Mouse (Mus musculus) adrenal gland, postnatal 4 days (tissue): ENCODE data around the gene Ehbp1l1. TPM values are rescaled to one million over a fixed set of nuclear protein-coding genes. Genes with fewer than 3 reads are reported as not detected.

Experiments used
- DNase-seq, 2 experiments: peaks; one replicate each; pipeline ENCODE4 v3.0.0; 2021 to 2022; ENCODE audit warnings: low spot score in 2 of 2, mixed read lengths in 2 of 2
- total RNA-seq, 2 experiments: library from RNA; stranded (reverse); gene quantifications; 2 replicates each; pipeline ENCODE4 v1.2.3; 2021

Gene Ehbp1l1
- total RNA-seq, 2 experiments from 2014 or later: 34.9 to 35.6 TPM

DNA sequence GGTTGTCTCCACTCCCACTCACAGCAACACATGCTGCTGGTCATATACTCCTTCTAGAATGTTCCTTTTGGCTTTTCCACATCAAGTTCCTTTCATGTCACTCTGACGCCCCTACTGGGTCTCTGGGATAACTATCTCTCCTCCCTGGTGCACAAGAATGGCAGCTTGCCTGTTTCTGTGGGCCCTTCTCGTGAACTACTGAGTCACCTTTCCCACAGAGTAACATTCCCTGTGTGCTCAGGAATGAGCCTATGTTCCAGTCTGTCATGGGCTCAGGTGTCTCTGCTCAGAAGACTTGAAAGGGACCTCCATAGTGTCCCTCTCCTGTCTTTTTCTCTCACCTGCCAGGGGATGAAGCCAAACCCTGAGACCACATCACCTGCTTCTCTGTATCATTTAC lies 13.3 kb upstream of the Ehbp1l1 start:
- no peak for DNase-seq

DNA sequence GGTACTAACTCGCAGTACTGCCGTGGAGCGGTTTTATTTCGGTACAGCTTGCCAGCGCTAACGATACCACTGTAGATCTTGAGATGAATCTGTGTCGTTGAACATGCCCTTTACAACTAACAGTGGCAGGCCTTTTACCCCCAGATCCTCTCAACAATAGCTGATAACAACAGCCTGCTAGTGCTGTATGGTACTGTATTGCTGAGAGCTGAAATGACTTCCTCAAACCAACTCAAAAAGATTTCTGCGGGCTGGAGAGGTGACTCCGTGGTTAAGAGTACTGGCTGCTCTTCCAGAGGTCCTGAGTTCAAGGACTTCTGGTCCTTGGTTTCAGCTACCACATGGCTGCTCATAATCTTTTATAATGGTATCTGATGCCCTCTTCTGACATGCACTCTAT lies 8.2 kb upstream of the Ehbp1l1 start:
- DNase-seq: no peak

DNA sequence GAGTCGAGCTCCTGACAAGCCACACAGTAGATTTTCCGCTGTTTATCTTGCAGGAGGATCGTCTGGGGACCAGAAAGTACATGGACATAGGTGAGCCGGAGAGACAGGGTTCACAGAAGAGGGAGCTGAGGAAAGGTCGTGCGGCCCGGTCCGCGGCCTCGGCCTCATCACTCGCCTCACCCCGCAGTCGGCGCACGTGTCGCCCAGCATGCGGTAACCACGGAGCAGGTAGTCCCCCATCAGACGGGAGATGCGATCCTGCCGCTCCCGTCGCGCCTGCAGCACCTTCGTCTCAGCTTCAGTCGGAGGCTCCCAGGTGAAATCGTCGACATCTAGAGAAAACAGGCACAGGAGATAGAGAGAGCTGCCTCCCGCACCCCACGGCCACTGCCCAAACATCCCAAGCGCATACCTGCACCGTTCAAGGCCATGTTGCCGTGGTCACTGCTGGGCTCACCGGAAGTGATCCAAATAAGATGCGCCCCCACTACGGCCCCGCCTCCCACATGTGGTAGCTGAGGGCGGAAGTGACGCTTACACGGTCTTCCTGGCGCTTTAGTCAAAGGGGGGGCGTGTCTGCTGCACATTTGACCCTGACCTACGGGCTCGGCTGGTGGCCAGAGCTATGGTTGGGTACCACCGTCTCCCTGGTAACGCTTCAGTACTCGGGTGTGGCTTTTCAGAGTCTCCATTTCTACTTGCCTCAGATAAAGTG lies 5.3 kb upstream of the Ehbp1l1 start:
- DNase-seq: peak; percentile 81 to 87

DNA sequence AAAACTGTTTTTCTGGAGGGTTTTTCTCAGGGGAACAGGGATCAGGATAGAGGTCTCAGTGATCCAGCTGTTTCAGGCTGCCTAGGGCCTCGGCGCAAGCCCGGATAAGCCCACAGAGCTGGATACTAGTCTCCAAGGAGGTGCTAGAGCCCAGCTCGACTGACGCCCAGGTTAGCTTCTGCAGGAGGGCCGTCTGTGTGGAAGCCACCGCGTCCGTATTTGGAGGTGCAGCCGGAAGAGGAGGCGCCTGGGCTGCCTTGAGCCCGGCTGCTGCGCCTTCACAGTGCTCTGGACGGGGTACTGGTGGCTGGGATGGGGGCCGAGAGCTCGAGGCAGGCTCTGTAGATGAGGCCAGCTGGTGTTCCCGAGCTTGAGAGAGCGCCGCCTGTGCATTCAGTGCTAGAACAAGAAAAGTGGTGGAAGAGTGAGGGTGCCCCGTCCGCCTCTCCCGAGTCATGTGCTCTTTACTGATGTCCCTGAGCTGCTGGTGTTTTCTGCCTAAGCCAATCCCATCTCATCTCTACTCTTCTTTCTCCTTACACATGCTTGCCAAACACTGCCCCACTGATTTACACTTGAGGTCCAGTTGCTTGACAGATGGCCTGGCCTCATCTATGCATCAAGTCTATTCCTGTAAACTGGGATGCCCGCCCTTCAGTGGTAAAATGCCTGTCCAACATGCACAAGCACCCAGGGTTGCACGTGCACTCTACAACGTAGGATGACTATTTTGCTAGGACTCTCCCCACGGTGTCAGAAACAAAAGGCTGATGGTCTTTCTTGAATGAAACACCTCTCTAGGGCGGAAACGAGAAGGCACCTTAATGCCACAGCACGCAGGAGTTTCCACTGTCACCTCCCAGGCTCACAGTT lies 4.4 kb upstream of the Ehbp1l1 start:
- DNase-seq: no peak

DNA sequence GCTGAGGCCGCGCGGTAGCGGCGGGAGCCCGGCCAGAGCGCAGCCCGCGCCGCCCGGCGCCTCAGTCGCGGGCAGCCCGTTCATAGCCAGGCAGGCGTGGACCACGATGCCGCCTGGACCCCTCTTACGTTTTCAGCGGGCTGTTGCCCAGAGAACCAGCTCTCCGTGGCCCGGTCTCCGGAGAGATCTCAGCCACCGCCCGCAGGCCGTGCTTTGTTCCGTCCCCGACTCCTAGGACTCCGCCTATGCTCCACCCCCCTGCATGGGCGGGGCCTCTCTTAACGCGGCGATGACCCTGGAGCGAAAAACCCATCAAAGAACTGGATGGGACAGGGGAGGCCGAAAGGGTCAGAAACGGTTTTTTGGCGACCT lies 3.3 kb upstream of the Ehbp1l1 start, which contains the start of gene Fam89b:
Gene Fam89b (minus strand): TSS at position 210 of the 372 bp plus-strand sequence.
- peak; percentile 78 to 83 for DNase-seq

DNA sequence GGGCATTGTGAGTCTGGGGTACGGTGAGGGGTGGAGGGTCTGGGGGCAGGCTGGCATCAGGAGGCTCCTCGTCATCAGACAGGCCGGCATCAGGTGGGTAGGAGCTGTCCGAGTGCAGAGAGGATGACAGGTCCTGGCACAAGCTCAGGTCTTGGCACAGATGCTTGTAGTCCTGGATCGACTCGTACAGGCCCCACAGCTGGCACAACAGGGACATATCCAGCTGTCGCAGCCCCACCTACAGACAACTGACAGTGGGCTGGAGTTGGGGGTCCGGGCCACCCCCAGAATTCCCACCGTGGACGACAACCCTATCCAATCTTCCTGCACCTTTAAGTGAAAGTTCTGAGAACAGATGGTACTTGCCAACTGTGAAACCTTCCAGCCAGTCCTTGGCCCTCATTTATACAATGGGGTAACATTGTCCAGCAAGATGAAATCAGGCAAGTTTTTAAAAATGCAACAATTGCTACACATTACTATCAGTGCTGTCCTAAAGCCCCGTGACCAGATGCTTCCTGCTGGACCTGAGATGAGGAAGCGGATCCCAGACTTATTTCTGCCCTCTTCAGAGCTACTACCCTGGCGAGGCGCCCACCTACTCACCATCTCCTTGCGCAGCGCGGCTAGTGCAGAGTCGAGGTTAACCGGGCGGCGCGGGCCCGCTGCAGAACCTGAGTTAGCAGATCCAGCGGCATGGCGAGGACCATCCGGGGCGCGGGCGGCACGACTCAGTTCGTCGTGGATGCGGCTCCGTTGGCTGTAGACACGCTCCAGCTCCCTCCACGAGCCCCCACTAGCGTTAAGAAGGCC lies 2.7 kb upstream of the Ehbp1l1 start:
- DNase-seq: no peak

DNA sequence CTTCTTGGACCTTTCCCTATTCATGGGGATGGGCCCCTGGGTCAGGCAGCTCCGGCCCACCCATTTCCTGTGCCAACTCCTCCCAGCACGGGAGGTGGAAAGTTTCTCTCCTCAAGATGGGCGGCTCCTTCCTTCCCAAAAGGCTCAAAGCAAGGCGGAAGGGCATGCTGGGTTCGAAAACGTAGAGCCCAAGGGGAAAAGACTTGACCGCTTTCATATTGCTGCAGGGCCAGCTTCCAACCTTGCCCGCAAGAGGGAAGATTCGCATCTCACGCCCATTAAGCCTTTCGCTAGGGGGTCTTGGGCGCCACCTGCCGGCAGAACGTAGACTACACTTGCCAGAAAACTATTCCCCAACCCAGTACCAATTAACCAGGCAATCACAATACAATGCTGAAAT lies 1.6 kb upstream of the Ehbp1l1 start:
- DNase-seq: peak; percentile 70 to 81

DNA sequence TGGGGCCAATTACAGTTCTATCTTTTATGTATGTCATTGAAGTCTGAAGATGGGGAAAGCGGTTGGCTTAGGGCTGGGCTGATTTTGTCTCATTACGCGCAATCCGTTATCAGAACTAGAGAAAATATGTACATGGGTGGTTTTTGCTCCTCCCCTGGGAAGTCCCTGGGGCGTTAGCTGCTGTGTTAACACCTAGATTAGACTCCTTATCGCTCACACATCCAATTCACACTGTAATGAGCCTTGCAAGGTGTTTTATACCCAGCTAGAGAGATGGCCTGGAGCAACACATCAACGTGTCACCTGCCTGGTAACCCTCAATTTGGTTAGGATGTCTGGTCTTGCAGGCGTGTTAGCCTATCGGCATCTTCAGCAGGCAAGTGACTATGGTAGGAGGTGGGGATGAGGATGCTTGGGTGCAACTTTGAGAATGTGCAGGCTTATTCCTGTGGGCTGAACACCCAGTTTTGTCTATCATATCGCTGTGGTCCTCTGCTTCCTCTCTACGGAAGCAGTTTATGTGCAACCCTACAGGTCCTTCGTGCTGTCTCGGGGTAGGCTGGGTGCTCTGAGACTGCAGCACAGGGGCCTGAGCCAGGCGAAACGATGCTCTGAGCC lies 953 bp upstream of the Ehbp1l1 start:
- no peak for DNase-seq

DNA sequence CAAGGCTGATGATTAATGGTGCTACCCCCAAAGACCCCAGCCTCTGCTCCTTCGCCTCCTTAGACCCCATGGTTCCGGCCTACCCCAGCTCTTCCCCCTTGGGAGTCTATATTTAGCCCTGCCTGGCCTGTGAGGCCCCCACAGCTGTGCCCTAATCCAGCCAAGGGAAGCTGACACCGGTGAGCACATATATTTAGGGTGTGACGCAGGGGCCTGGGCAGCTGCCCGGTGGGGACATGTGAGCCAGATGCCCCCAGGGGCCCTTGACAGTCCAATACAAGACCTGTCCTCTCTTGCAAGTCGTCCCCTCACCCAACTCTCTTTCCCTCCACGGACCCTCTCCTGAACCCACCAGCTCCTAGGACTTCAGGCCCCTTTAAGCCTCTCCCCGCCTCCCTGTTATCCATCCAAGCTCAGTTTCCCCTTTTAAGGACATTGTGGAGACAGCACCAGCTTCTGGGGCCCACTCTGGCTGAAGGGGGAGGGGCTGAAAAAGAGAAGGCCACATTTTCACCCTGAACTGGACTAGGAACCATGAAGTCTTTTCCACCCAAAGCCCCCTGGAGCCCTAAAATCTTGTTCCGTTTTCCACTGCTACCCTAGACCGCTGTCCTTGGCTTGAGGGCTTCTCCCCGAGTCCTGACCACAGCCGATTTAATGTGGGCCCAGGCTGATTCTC lies 949 bp downstream of the Ehbp1l1 start:
- no peak for DNase-seq

DNA sequence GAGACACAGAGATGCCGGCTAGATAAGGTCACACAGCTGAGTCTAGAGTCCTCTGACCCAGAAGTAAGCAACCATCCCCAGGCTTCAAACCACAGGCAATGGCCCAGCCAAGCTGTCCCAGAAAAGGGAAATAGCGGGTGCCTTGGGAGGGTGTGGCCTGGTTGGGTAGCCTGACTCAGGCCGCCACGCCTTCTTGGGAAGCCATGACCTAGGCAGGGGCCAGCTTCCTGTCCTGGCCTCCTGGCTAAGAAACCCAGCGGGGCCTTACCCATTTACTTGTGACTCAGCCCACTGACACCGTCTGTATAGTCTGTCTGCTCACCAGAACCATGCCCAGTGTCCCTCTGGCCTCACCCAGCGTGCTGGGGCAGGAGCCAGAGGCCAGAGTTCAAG lies 1.6 kb downstream of the Ehbp1l1 start:
- no peak for DNase-seq

DNA sequence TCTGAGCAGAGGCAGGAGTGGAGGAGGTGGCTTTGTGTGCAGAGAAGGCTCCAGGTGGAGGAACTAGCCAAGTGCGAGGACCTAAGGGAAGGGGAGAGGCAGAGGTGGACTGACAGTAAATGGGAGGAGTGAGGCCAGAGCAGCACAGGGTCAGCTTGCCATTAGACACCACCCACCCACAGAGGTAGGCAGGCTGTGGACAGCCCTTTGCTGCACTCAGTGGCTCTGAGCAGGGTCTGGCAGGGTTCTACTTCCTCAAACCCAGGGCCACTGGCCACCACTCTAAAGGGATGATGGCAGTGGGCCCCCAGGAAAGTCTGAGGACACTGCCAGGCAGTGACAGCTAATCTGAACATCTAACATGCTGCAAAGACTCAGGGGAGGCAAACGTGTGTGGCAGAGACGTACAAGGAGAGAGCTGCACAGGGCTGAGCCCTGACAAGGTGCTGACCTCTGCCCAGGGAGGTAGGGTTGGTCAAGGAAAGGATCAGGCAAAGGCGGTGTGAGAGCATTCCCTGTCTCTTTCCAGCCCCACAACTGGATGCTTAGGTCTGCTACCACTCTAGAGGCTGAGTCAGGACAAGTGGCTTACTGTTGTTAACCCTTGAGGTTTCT lies 2.1 kb downstream of the Ehbp1l1 start:
- no peak for DNase-seq

DNA sequence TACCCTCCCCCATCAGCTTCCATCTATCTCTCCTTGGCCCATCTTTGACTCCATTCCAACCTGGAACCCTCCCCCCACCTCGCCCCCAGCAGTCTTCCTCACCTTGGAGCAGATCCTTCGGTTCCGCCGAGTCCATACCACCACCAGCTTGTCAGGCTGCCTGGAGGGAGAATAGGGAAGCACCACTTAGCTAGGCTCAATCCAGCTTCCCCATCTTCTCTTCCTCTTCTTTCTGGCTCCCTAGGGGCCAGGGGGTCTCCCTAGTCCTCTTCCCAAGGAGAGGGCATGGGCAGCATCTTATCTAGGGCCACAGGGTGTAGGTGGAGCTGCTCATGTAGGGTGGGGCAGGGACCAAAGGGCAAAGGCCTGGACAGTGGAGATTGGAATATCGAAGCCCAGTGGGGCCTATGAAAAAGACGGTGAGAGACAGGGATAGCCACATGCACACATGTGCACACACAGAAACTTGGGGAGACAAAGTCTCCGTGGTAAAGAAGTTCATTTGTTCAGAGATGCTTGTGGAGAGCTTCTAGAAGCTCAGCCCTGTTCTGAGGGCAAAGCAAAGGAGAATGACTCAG lies 3.2 kb downstream of the Ehbp1l1 start:
- no peak for DNase-seq

DNA sequence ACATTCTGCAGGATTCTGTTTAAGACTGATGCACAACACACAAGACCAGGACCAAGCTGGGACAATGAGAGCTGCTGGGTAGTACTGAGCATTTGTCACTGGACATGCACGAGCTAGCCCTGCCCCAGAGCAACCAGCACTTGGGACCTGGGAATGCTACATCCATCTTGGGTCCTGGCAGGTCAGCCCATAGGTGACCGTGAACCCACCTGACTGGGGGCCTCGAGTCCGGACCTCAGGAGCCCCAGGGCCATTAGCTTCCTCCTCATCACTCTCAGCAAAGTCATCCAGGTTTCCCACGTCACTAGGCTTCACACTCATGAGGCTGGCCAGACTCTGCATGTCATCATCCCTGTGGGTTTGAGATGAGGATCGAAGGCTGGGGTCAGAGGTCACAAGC lies 4.9 kb downstream of the Ehbp1l1 start:
- no peak for DNase-seq

DNA sequence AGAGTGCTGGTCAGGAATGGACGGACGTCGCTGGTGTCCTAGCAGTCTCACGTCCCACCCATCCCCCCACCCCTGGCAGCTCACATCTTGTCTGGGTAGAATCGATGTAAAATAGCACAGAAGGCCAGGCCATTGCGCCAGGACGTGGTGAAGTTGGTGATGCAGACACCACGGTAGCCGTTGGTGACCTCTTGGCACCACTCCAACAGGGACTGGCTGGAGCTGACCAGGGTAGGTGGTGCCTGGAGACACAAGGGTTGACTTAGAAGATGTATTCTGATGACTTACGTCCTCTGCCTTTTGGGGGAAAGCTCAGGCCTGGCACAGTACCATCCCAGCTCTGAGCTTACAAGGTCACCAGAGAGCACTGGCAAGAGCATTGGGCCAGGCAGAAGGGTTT lies 9.2 kb downstream of the Ehbp1l1 start:
- DNase-seq: no peak

DNA sequence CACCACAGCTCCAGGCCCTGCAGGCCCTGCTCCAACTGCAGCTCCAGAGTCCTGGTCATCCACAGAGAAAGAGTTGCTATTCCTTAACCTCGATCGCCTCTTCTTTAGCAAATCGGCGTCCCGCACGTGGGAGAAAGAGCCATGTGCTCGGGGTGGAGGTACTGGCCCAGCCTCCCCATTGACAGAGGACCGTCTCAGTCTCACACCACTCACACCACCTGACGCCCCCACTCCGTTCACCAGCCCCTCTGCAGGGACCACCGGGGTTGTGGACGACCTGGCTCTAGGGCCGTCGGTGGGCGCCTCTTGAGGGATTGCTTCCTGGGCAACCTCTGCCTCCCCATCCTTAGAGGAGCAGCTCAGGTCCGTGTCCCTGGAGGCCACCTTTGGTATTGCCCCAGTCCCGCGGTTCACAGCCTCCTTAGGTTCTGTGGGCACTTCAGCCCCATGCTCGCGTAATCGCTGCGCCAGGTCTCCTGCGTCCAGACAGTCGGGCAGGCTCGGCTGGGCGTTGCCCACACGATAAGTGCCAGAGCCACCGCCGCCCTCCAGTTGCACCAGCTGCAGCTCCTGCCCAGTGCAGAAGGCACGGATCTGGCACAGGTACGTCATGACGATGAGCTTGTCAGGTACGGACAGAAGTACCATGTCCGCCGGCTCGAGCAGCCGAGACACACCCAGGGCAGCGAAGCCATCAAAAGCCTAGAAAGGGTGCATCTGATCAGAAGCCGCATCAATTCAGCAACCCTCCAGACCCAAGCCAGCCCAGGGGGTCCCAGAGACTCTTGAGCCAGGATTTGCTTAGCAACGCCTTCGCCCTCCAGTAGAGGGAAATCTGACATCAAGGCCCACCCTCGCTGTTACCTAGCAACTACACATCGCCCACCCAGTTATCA lies 10.1 kb downstream of the Ehbp1l1 start:
- DNase-seq: no peak

DNA sequence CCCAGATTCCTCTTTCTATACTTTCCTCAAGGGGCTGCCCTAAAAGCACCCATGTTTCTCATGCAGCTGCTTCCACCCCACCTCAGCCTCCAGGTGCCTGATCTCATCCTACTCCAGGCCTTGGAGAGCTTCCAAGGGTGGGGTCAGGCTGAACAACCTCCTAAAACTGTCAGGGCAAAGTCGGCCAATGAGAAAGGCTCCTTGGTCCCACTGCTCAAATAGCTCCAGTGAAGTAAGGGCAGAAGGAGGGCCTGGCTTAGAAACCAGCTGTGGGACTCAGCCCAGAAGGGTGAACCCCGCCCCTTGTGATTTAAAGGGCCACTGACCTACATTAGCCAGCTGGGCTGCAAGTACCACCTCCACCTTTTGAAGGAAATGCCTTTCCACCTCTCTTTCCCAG lies 12.4 kb downstream of the Ehbp1l1 start:
- no peak for DNase-seq

DNA sequence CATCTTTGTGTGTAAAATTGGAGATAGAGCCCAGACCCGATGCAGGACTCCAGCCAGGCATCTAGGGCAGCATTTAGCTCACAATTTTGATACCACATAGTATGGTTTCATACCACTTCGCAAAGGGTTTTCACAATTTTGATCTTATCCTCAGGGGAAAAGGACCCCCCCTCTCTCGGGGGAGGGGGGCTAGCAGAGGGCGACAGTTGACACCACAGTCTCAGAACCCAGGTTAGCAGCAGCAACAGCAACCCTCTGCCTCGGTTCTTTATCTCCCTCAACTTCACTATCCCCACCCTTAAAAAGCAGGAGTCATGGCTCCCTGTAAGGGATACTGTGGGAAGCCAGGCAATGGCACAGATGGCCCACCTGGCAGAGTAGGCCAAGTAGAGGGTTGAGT lies 12.9 kb downstream of the Ehbp1l1 start:
- no peak for DNase-seq

DNA sequence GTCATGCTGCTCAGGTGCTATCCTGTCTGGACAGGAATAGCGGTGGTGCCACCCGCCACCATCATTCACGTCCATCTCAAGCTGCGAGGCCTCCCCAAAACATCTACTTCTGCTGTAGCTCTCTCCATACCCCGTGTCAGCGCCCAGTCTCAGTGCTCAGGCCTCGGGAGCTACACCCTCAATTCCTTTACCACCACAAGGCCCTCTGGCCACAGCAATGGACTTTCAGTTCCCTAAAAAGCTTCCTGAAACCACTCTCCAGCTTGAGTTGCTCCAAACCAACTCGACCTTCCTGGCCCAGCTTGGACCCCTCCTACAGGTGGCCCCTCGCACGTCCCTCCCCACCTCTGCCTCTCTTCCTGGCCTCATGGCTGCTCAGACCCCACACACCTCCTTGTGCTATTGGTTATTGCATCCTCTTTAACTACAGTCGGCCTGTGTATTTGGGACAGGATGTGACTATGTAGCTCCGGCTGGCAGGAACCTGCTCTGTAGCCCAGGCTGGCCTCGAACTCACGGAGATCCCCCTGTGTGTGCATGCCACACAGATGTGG lies 14.1 kb downstream of the Ehbp1l1 start:
- no peak for DNase-seq

DNA sequence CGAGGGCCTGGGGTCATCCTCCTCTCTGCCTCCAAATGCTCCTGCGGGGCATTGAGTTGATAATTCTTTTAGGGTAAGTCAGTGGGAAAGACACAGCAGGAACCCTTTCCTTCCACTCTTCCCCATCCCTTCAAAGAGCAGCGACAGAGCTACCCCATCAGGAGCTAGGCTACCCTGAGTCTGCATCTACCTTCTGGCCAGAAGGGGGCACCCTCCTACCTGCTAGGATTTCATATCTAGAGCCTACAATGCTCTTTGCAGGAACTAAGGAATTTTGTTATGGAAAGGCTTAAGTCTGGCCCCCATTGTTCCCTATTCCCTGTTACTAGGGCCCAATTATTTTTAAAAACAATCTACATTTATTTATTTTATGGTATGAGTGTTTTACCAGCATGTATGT lies 14.9 kb downstream of the Ehbp1l1 start:
- no peak for DNase-seq
